Mouse (Mus musculus) kidney, adult 2 months (tissue): ENCODE data around the gene Prkag2.

Source experiments
- CTCF ChIP-seq: fragments of 200-500 bp; conservative IDR thresholded peaks from 2 replicates; pipeline ENCODE4 v1.5.1; 2011; ENCODE audit warnings: low read depth, mild to moderate bottlenecking, control low read depth, low read length, moderate library complexity, mixed read lengths; ENCODE audit not compliant: insufficient read depth, insufficient read length
- POLR2A ChIP-seq: fragments of 200-500 bp; IDR thresholded peaks from one replicate; pipeline ENCODE4 v1.6.1; 2011; ENCODE audit warnings: low read depth, low read length, control low read depth

DNA sequence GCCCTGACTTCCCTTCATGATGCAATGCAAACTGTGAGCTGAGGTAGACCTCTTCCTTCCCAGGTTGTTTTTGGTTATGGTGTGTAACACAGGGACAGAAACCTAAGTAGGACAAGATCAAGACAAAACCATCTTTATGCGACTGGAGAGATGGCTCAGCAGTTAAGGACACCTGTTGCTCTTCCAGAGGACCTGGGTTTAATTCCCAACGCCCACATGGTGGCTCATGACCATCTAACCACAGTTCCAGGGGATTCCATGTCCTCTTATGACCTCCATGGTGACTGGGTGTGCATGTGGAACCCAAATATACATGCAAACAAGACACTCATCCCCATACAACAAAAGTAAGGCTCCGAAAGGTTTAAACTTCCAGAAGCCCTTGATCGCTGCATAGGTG is 171.6 kb downstream of the Prkag2 start:
- no peak for TF ChIP-seq POLR2A
- no peak for TF ChIP-seq CTCF
